ENCODE assay signal across 8 mouse cellular contexts in the genomic region with DNA sequence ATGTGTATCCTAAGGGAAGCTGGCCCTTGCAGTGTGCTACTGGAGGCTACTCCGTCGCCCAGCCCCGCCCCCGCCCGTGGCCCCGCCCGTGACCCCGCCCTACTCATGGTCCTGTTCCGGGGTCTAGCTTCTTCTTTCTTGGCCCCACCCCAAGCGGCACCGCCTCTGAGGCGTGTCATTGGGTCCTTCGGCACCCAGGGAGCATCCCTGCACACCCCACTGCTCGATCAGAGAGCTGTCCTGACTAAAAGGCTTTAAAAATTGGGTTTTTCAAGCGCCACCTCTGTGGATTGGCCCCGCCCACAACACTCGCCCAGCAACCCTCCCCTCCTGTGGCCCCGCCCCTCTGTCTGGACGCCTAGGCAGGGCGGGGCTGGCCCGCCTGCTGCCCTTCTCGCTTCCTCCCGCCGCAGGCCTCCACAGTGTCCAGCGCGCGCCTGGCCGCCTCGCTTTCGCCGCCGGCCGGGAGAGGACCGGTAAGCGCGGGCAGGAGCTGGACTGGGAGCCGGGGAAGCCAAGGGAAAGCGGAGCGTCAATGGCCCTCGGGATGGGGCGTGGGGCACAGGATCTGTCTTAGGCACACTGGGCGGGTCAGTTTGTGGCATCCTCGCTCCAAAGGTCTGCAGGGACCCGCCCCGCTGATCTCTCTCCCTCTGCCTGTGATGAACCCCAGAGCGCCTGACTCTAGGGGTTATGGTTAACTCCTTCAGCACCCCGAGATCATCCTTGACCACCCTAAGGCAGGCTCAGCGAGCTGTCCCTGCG. TPM values are rescaled to one million over a fixed set of nuclear protein-coding genes. Genes with fewer than 3 reads are reported as not detected.
A peak's percentile ranks its signal among the peaks of the same experiment; 100 is the strongest.
DNase-seq lines count a peak whose midpoint lies in the region; ATAC-seq and TF ChIP-seq lines count a peak whose summit lies in the region.

A gene (plus strand): TSS at position 193 of the 765 bp plus-strand sequence.

- H3K27ac ChIP-seq in brown adipose tissue, adult 24 weeks (replicated peaks; ENCODE audit: low read depth, low read length), result peak within 1 kb of the TSS; percentile 85
- peak within 1 kb of the TSS in 1 of 2 experiments; percentile 62; a peak in 2 of 4 replicates for H3K27ac ChIP-seq in heart, embryonic 14.5 days (replicated peaks in 1 of 2; ENCODE audit: control insufficient read depth in 1 of 2, insufficient read depth in 1 of 2, low read depth in 2 of 2, low read length in 2 of 2)
- peak within 1 kb of the TSS; percentile 63 for H3K27ac ChIP-seq in liver, embryonic 14.5 days
- no peak within 1 kb of the TSS for H3K27ac ChIP-seq in neural tube, embryonic 11.5 days (ENCODE audit: low read depth, low read length)
- H3K27ac ChIP-seq in stomach, postnatal 0 days (replicated peaks), result peak within 1 kb of the TSS; percentile 80

- H3K9me3 ChIP-seq in heart, embryonic 14.5 days (ENCODE audit: control insufficient read depth, low read length), result no peaks in the 10 kb centered on the region
- no peaks in the 10 kb centered on the region for H3K9me3 ChIP-seq in liver, embryonic 14.5 days (ENCODE audit: control insufficient read depth, low read length)
- H3K9me3 ChIP-seq in neural tube, embryonic 11.5 days (ENCODE audit: control insufficient read depth, low read length), result no peaks in the 10 kb centered on the region
- H3K9me3 ChIP-seq in stomach, postnatal 0 days (ENCODE audit: control insufficient read depth, low read length), result no peaks in the 10 kb centered on the region

- TF ChIP-seq EP300 in liver, embryonic 14.5 days (IDR thresholded peaks at IDR 0.05; ENCODE audit: low read depth), result no peak
- TF ChIP-seq EP300 in stomach, postnatal 0 days (optimal IDR thresholded peaks at IDR 0.05), result no peak

- no peaks in the 10 kb centered on the region for H3K36me3 ChIP-seq in heart, embryonic 14.5 days (ENCODE audit: control insufficient read depth, insufficient read depth, low read length)
- H3K36me3 ChIP-seq in liver, embryonic 14.5 days (replicated peaks; ENCODE audit: control insufficient read depth, insufficient read depth, low read depth), result no peaks in the 10 kb centered on the region
- no peaks in the 10 kb centered on the region for H3K36me3 ChIP-seq in neural tube, embryonic 11.5 days (ENCODE audit: control insufficient read depth, insufficient read depth, low read length)
- no peaks in the 10 kb centered on the region for H3K36me3 ChIP-seq in stomach, postnatal 0 days (ENCODE audit: control insufficient read depth, insufficient read depth, low read length)

- no peaks in the 10 kb centered on the region for H3K4me1 ChIP-seq in brown adipose tissue, adult 24 weeks (ENCODE audit: control insufficient read depth, insufficient read depth, insufficient read length, low read length)
- peaks cover 14 to 49% of the 10 kb centered on the region in 2 experiments for H3K4me1 ChIP-seq in heart, embryonic 14.5 days (ENCODE audit: control insufficient read depth in 2 of 2, insufficient read depth in 2 of 2, low read length in 2 of 2)
- H3K4me1 ChIP-seq in liver, embryonic 14.5 days (replicated peaks; ENCODE audit: control insufficient read depth in 2 of 2, insufficient read depth in 2 of 2, low read length in 1 of 2), result peaks cover 43 to 51% of the 10 kb centered on the region in 2 experiments
- no peaks in the 10 kb centered on the region for H3K4me1 ChIP-seq in neural tube, embryonic 11.5 days (ENCODE audit: control insufficient read depth, insufficient read depth, low read length)
- H3K4me1 ChIP-seq in stomach, postnatal 0 days (replicated peaks; ENCODE audit: control insufficient read depth, insufficient read depth), result no peaks in the 10 kb centered on the region

- no peak for TF ChIP-seq CTCF in liver, embryonic 14.5 days (IDR thresholded peaks at IDR 0.05; ENCODE audit: low read depth)
- TF ChIP-seq CTCF in stomach, postnatal 0 days (IDR thresholded peaks at IDR 0.05; ENCODE audit: low read depth), result no peak

- 1% methylated on average over 49 of the region's 49 CpGs for WGBS in heart, embryonic 14.5 days
- WGBS in liver, embryonic 14.5 days (ENCODE audit: insufficient replicate concordance), result 2% methylated on average over 49 of the region's 49 CpGs
- 1% methylated on average over 49 of the region's 49 CpGs for WGBS in neural tube, embryonic 11.5 days
- WGBS in stomach, postnatal 0 days, result 2% methylated on average over 49 of the region's 49 CpGs

- H3K4me2 ChIP-seq in heart, embryonic 14.5 days (ENCODE audit: low read length), result peak within 1 kb of the TSS; percentile 91
- H3K4me2 ChIP-seq in liver, embryonic 14.5 days (ENCODE audit: low read depth), result peak within 1 kb of the TSS; percentile 74
- H3K4me2 ChIP-seq in neural tube, embryonic 11.5 days (ENCODE audit: low read depth), result peak within 1 kb of the TSS; percentile 85
- H3K4me2 ChIP-seq in stomach, postnatal 0 days (replicated peaks; ENCODE audit: low read depth), result peak within 1 kb of the TSS; percentile 82

- peak within 1 kb of the TSS; percentile 76 for H3K9ac ChIP-seq in heart, embryonic 14.5 days (ENCODE audit: low read length)
- H3K9ac ChIP-seq in liver, embryonic 14.5 days (replicated peaks), result peak within 1 kb of the TSS; percentile 71
- H3K9ac ChIP-seq in neural tube, embryonic 11.5 days (ENCODE audit: low read length), result peak within 1 kb of the TSS; percentile 66
- H3K9ac ChIP-seq in stomach, postnatal 0 days (ENCODE audit: low read length), result peak within 1 kb of the TSS; percentile 62

- DNase-seq in CD4-positive, CD25-positive, alpha-beta regulatory T cell, adult 2 months (ENCODE audit: low read depth, low spot score), result peak; percentile 88
- peak; percentile 65 for DNase-seq in fibroblast of lung, adult 2 months (ENCODE audit: low read depth)
- peak; percentile 95 to 97 for DNase-seq in kidney, postnatal 25 days
- peak; percentile 79 to 83 (median 80) for DNase-seq in liver, embryonic 14.5 days (ENCODE audit: low read depth in 3 of 3, low spot score in 3 of 3)
- DNase-seq in neural tube, embryonic 11.5 days (ENCODE audit: low spot score), result peak; percentile 91
- DNase-seq in stomach, postnatal 0 days (ENCODE audit: low spot score), result peak; percentile 94

- no peaks in the 10 kb centered on the region for H3K27me3 ChIP-seq in heart, embryonic 14.5 days (ENCODE audit: control insufficient read depth, insufficient read depth, low read length)
- H3K27me3 ChIP-seq in liver, embryonic 14.5 days (ENCODE audit: control insufficient read depth, insufficient read depth, low read length), result no peaks in the 10 kb centered on the region
- H3K27me3 ChIP-seq in neural tube, embryonic 11.5 days (ENCODE audit: control insufficient read depth, insufficient read depth, low read length), result no peaks in the 10 kb centered on the region
- no peaks in the 10 kb centered on the region for H3K27me3 ChIP-seq in stomach, postnatal 0 days (ENCODE audit: control insufficient read depth, insufficient read depth, low read length)

- ATAC-seq in heart, embryonic 14.5 days (ENCODE audit: insufficient number of reproducible peaks, insufficient read depth, low FRiP score, low read depth), result peak; percentile 92
- ATAC-seq in liver, embryonic 14.5 days (ENCODE audit: insufficient read depth), result peak; percentile 86
- ATAC-seq in neural tube, embryonic 11.5 days (ENCODE audit: insufficient read depth, low FRiP score, low TSS enrichment), result peak; percentile 90
- ATAC-seq in stomach, postnatal 0 days (ENCODE audit: low FRiP score, low TSS enrichment), result peak; percentile 96

- peak within 1 kb of the TSS; percentile 97 for H3K4me3 ChIP-seq in brown adipose tissue, adult 24 weeks (ENCODE audit: insufficient read depth, low read depth, low read length)
- peak within 1 kb of the TSS; percentile 56 to 72 for H3K4me3 ChIP-seq in heart, embryonic 14.5 days (ENCODE audit: control insufficient read depth in 1 of 2, insufficient read depth in 1 of 2, low read depth in 1 of 2, low read length in 2 of 2)
- peak within 1 kb of the TSS; percentile 71 to 81 for H3K4me3 ChIP-seq in liver, embryonic 14.5 days (ENCODE audit: insufficient read depth in 1 of 2, low read depth in 2 of 2, low read length in 2 of 2)
- H3K4me3 ChIP-seq in neural tube, embryonic 11.5 days (ENCODE audit: low read depth, low read length), result peak within 1 kb of the TSS; percentile 40
- peak within 1 kb of the TSS; percentile 55 for H3K4me3 ChIP-seq in stomach, postnatal 0 days (ENCODE audit: low read depth, low read length)

RNA-seq across cellular contexts. Expression of the gene that starts here (rescaled TPM):
- 2.3 and 2.6 TPM in 2 replicates for polyA plus RNA-seq in brown adipose tissue, adult 24 weeks (2012; ENCODE audit: insufficient read depth, insufficient read length, missing spikeins)
- 12.8 and 14.8 TPM in 2 replicates for polyA plus RNA-seq in heart, embryonic 14.5 days (2014; fragmentation: Nextera tagmentation; extraction: Ambion mirVana)
- polyA plus RNA-seq in liver, embryonic 14.5 days (2012; rRNA removed), result 23.5 and 25.3 TPM in 2 replicates
- polyA plus RNA-seq in liver, embryonic 14.5 days (2014; fragmentation: Nextera tagmentation; extraction: Ambion mirVana), result 27.6 and 30.6 TPM in 2 replicates
- 2.7 and 3.1 TPM in 2 replicates for polyA plus RNA-seq in neural tube, embryonic 11.5 days (2014; fragmentation: Nextera tagmentation; extraction: Ambion mirVana)
- 4.1 and 4.3 TPM in 2 replicates for polyA plus RNA-seq in stomach, postnatal 0 days (2015; fragmentation: Nextera tagmentation; extraction: Ambion mirVana)

Comparison
In these comparisons a context has a peak if more than half of its experiments do, and no peak if none do; other contexts are left out.
1. H3K4me3 ChIP-seq: peak in every context shown above with its lines; median percentile 97 in brown adipose tissue, adult 24 weeks; 76 in liver, embryonic 14.5 days; 64 in heart, embryonic 14.5 days; 55 in stomach, postnatal 0 days; 40 in neural tube, embryonic 11.5 days.